Mouse (Mus musculus) midbrain, embryonic 13.5 days (tissue): ENCODE results near the gene Slc19a2. TPM values are rescaled to one million over a fixed set of nuclear protein-coding genes. Genes with fewer than 3 reads are reported as not detected.

Experiments used
- ATAC-seq: fragments of 200-750 bp; cut with Nextera tagmentation; 2 replicates; pipeline ENCODE4 v1.8.0; 2017; ENCODE audit warnings: mild to moderate bottlenecking, moderate TSS enrichment, moderate library complexity
- H3K27ac ChIP-seq: fragments of 300-500 bp; sonication (generic); 2 replicates; pipeline ENCODE4 v1.5.1; 2015; ENCODE audit warnings: inconsistent platforms, mild to moderate bottlenecking, moderate library complexity
- H3K27me3 ChIP-seq: fragments of 300-500 bp; sonication (generic); 2 replicates; pipeline ENCODE4 v1.6.1; 2015; ENCODE audit warnings: mild to moderate bottlenecking, inconsistent platforms
- H3K36me3 ChIP-seq: fragments of 300-500 bp; sonication (generic); 2 replicates; pipeline ENCODE4 v1.6.1; 2015; ENCODE audit warnings: mild to moderate bottlenecking, inconsistent platforms
- H3K4me1 ChIP-seq: fragments of 300-500 bp; sonication (generic); replicated peaks from 2 replicates; pipeline ENCODE4 v1.6.1; 2015; ENCODE audit warnings: inconsistent platforms
- H3K4me2 ChIP-seq: fragments of 300-500 bp; sonication (generic); replicated peaks from 2 replicates; pipeline ENCODE4 v1.6.1; 2015; ENCODE audit warnings: moderate library complexity, mild to moderate bottlenecking, inconsistent platforms
- H3K4me3 ChIP-seq: fragments of 300-500 bp; sonication (generic); replicated peaks from 2 replicates; pipeline ENCODE4 v1.5.1; 2015; ENCODE audit warnings: mild to moderate bottlenecking, inconsistent platforms
- H3K9ac ChIP-seq: fragments of 300-500 bp; sonication (generic); replicated peaks from 2 replicates; pipeline ENCODE4 v1.6.1; 2015; ENCODE audit warnings: mild to moderate bottlenecking, inconsistent platforms
- H3K9me3 ChIP-seq: fragments of 300-500 bp; sonication (generic); 2 replicates; pipeline ENCODE4 v1.6.1; 2016; ENCODE audit warnings: mild to moderate bottlenecking, inconsistent platforms
- WGBS: fragments of 180-500 bp; shearing (Covaris S2); methylation state at CpG from one replicate; pipeline ENCODE4 v1.1.7; 2015; 5-methylcytosine and 5-hydroxymethylcytosine counted together
- polyA plus RNA-seq: library from polyadenylated mRNA; unstranded; fragments of >200 nt; fragmentation: Nextera tagmentation; extraction: Ambion mirVana; gene quantifications from 2 replicates; pipeline ENCODE4 v1.2.1, GENCODE M21; 2015

Gene Slc19a2
- 7.0 and 7.7 TPM in 2 replicates for polyA plus RNA-seq

- WGBS = under 1% methylated on average over 78 of the region's 79 CpGs
Observed at GRCm38 (mm10) chr1:164248465-164249331, at the start of gene Slc19a2. Gene Slc19a2, plus strand, starts transcription at chr1:164249046.

GRCm38 (mm10) chr1:164199551-164199950 is 49.3 kb upstream of the Slc19a2 start:
- no peak for ATAC-seq
- H3K27me3 ChIP-seq = no peaks in the 10 kb centered on the region
- H3K36me3 ChIP-seq = no peaks in the 10 kb centered on the region
- H3K4me3 ChIP-seq = no peak overlapping the region
- 90% methylated on average over 4 of the region's 4 CpGs for WGBS
- no peak overlapping the region for H3K27ac ChIP-seq
- no peak overlapping the region for H3K4me2 ChIP-seq
- peaks cover 3% of the 10 kb centered on the region; the same call in 1 of the 2 replicates for H3K9me3 ChIP-seq
- H3K4me1 ChIP-seq = no peaks in the 10 kb centered on the region
- H3K9ac ChIP-seq = no peak overlapping the region

More at GRCm38 (mm10) chr1:164248465-164249331, at the start of gene Slc19a2:
- peak within 1 kb of the TSS; percentile 65 for H3K27ac ChIP-seq
- no peaks in the 10 kb centered on the region for H3K9me3 ChIP-seq
- H3K4me3 ChIP-seq = peak within 1 kb of the TSS; percentile 71
- H3K27me3 ChIP-seq = 0 out of 2 replicates have a peak, but pooled peaks cover 7% of the 10 kb centered on the region
- H3K9ac ChIP-seq = peak within 1 kb of the TSS; percentile 77
- ATAC-seq = peak; percentile 98
- peaks cover 22% of the 10 kb centered on the region for H3K4me1 ChIP-seq
- peak within 1 kb of the TSS; percentile 82 for H3K4me2 ChIP-seq
- no peaks in the 10 kb centered on the region for H3K36me3 ChIP-seq

- Histone ChIP-seq H3K9ac (no peak overlapping the region), H3K27ac (no peak overlapping the region), H3K9me3 (no peaks in the 10 kb centered on the region), H3K4me1 (no peaks in the 10 kb centered on the region), H3K36me3 (no peaks in the 10 kb centered on the region), H3K4me3 (no peak overlapping the region), H3K4me2 (no peak overlapping the region), H3K27me3 (no peaks in the 10 kb centered on the region)
- no peak for ATAC-seq
- 94% methylated on average over 2 of the region's 2 CpGs for WGBS
Observed at GRCm38 (mm10) chr1:164208437-164208836, 40.4 kb upstream of the Slc19a2 start.

- Histone ChIP-seq H3K36me3 (no peaks in the 10 kb centered on the region), H3K9ac (no peak overlapping the region), H3K4me1 (no peaks in the 10 kb centered on the region), H3K4me3 (no peak overlapping the region), H3K27ac (no peak overlapping the region), H3K4me2 (no peak overlapping the region), H3K9me3 (no peaks in the 10 kb centered on the region), H3K27me3 (no peaks in the 10 kb centered on the region)
- ATAC-seq = no peak
- 85% methylated on average over 4 of the region's 4 CpGs for WGBS
Observed at GRCm38 (mm10) chr1:164210899-164211298, 37.9 kb upstream of the Slc19a2 start.

GRCm38 (mm10) chr1:164212686-164213085 is 36.2 kb upstream of the Slc19a2 start:
- 85% methylated on average over 8 of the region's 8 CpGs for WGBS

GRCm38 (mm10) chr1:164214190-164214589 is 34.7 kb upstream of the Slc19a2 start:
- ATAC-seq = no peak
- Histone ChIP-seq H3K27ac (no peak overlapping the region), H3K9ac (no peak overlapping the region), H3K4me1 (no peaks in the 10 kb centered on the region), H3K9me3 (no peaks in the 10 kb centered on the region), H3K36me3 (no peaks in the 10 kb centered on the region), H3K27me3 (no peaks in the 10 kb centered on the region), H3K4me3 (no peak overlapping the region), H3K4me2 (no peak overlapping the region)
- 57% methylated on average over 8 of the region's 8 CpGs for WGBS

More at GRCm38 (mm10) chr1:164212686-164213085, 36.2 kb upstream of the Slc19a2 start:
- no peak for ATAC-seq
- Histone ChIP-seq H3K9ac (no peak overlapping the region), H3K4me3 (no peak overlapping the region), H3K27ac (no peak overlapping the region), H3K36me3 (no peaks in the 10 kb centered on the region), H3K4me2 (no peak overlapping the region), H3K4me1 (no peaks in the 10 kb centered on the region), H3K9me3 (no peaks in the 10 kb centered on the region), H3K27me3 (no peaks in the 10 kb centered on the region)

- Histone ChIP-seq H3K36me3 (no peaks in the 10 kb centered on the region), H3K4me3 (no peak overlapping the region), H3K9me3 (no peaks in the 10 kb centered on the region), H3K27me3 (0 out of 2 replicates have a peak, but pooled peaks cover 2% of the 10 kb centered on the region), H3K27ac (no peak overlapping the region), H3K4me1 (no peaks in the 10 kb centered on the region), H3K4me2 (no peak overlapping the region), H3K9ac (no peak overlapping the region)
- WGBS = 90% methylated on average over 3 of the region's 3 CpGs
- ATAC-seq = no peak
Observed at GRCm38 (mm10) chr1:164215097-164215496, 33.7 kb upstream of the Slc19a2 start.

- H3K9me3 ChIP-seq = no peaks in the 10 kb centered on the region
- H3K4me2 ChIP-seq = no peak overlapping the region
- no peak overlapping the region for H3K27ac ChIP-seq
- no peaks in the 10 kb centered on the region for H3K36me3 ChIP-seq
- H3K4me1 ChIP-seq = no peaks in the 10 kb centered on the region
- 75% methylated on average over 6 of the region's 6 CpGs for whole genome bisulfite sequencing
- H3K9ac ChIP-seq = no peak overlapping the region
- H3K27me3 ChIP-seq = 0 out of 2 replicates have a peak, but pooled peaks cover 3% of the 10 kb centered on the region
- H3K4me3 ChIP-seq = no peak overlapping the region
- ATAC-seq = no peak
Observed at GRCm38 (mm10) chr1:164215540-164215939, 33.3 kb upstream of the Slc19a2 start.

GRCm38 (mm10) chr1:164217791-164218685 is 30.8 kb upstream of the Slc19a2 start:
- H3K4me3 ChIP-seq = no peak overlapping the region
- peak overlapping the region; percentile 19; the same call in 1 of the 2 replicates for H3K4me2 ChIP-seq

GRCm38 (mm10) chr1:164220261-164220660 is 28.6 kb upstream of the Slc19a2 start:
- Histone ChIP-seq H3K9ac (no peak overlapping the region), H3K9me3 (no peaks in the 10 kb centered on the region), H3K4me1 (no peaks in the 10 kb centered on the region), H3K27ac (no peak overlapping the region), H3K4me3 (no peak overlapping the region), H3K36me3 (no peaks in the 10 kb centered on the region), H3K4me2 (no peak overlapping the region), H3K27me3 (peaks cover 10% of the 10 kb centered on the region; the same call in 1 of the 2 replicates)
- 89% methylated on average over 4 of the region's 4 CpGs for WGBS
- ATAC-seq = no peak

More at GRCm38 (mm10) chr1:164217791-164218685, 30.8 kb upstream of the Slc19a2 start:
- no peaks in the 10 kb centered on the region for H3K9me3 ChIP-seq
- H3K36me3 ChIP-seq = no peaks in the 10 kb centered on the region
- H3K9ac ChIP-seq = no peak overlapping the region
- H3K4me1 ChIP-seq = no peaks in the 10 kb centered on the region
- peaks cover 7% of the 10 kb centered on the region; the same call in 1 of the 2 replicates for H3K27me3 ChIP-seq
- WGBS = 33% methylated on average over 15 of the region's 15 CpGs
- ATAC-seq = no peak
- H3K27ac ChIP-seq = no peak overlapping the region

- no peak overlapping the region for H3K4me2 ChIP-seq
- no peak for ATAC-seq
Observed at GRCm38 (mm10) chr1:164223089-164223488, 25.8 kb upstream of the Slc19a2 start.

More at GRCm38 (mm10) chr1:164223089-164223488, 25.8 kb upstream of the Slc19a2 start:
- Histone ChIP-seq H3K27ac (no peak overlapping the region), H3K9me3 (no peaks in the 10 kb centered on the region), H3K27me3 (peaks cover 10% of the 10 kb centered on the region; the same call in 1 of the 2 replicates), H3K36me3 (no peaks in the 10 kb centered on the region), H3K4me3 (no peak overlapping the region), H3K4me1 (no peaks in the 10 kb centered on the region), H3K9ac (no peak overlapping the region)
